Mouse (Mus musculus): ENCODE data around the gene Hoxa13. TPM values are rescaled to one million over a fixed set of nuclear protein-coding genes. Genes with fewer than 3 reads are reported as not detected.

The Hoxa13 gene
- total and polyA plus RNA-seq, 3 experiments = not detected

- DNase-seq (ENCODE audit: low read depth, low spot score) = no peak
- no peak for TF ChIP-seq MAX (IDR thresholded peaks at IDR 0.05; ENCODE audit: low read length)
- TF ChIP-seq RAD21 (IDR thresholded peaks at IDR 0.05; ENCODE audit: low read depth, low read length) = no peak
- TF ChIP-seq MYC (IDR thresholded peaks at IDR 0.05; ENCODE audit: low read depth, low read length) = no peak
- TF ChIP-seq POLR2AphosphoS2 (IDR thresholded peaks at IDR 0.05; ENCODE audit: low read length) = no peak
- TF ChIP-seq CHD2 (IDR thresholded peaks at IDR 0.05; ENCODE audit: low read length) = no peak
- TF ChIP-seq NRF1 (IDR thresholded peaks at IDR 0.05; ENCODE audit: insufficient read depth, low read depth, low read length, poor library complexity, severe bottlenecking) = no peak
- no peak for TF ChIP-seq JUND (IDR thresholded peaks at IDR 0.05; ENCODE audit: low read depth, low read length)
- no peak for TF ChIP-seq MXI1 (IDR thresholded peaks at IDR 0.05; ENCODE audit: low read depth, low read length)
- TF ChIP-seq GATA1 (IDR thresholded peaks at IDR 0.05; ENCODE audit: low read depth, low read length) = no peak
- no peak for TF ChIP-seq CHD1 (IDR thresholded peaks at IDR 0.05; ENCODE audit: low read depth, low read length)
- H3K27me3 ChIP-seq (ENCODE audit: control insufficient read depth in 1 of 2, insufficient read depth in 2 of 2, low read length in 2 of 2) = no peaks in the 10 kb centered on the region
- H3K27ac ChIP-seq (ENCODE audit: control insufficient read depth, low read depth, low read length) = no peak overlapping the region
- H3K36me3 ChIP-seq (ENCODE audit: control insufficient read depth in 1 of 2, insufficient read depth in 2 of 2, low read length in 2 of 2) = no peaks in the 10 kb centered on the region
- H3K4me1 ChIP-seq (ENCODE audit: control insufficient read depth in 1 of 2, insufficient read depth in 2 of 2, low read length in 2 of 2) = no peaks in the 10 kb centered on the region
- H3K79me2 ChIP-seq (ENCODE audit: control insufficient read depth, insufficient read depth, low read length, poor library complexity) = no peaks in the 10 kb centered on the region
- H3K4me3 ChIP-seq (ENCODE audit: control insufficient read depth in 1 of 2, insufficient read depth in 1 of 2, low read depth in 2 of 2, low read length in 2 of 2) = no peak overlapping the region
- no peaks in the 10 kb centered on the region for H3K9me3 ChIP-seq (replicated peaks; ENCODE audit: insufficient read depth, low read length)
- H3K9ac ChIP-seq (ENCODE audit: control insufficient read depth, low read depth, low read length, poor library complexity, severe bottlenecking) = no peak overlapping the region
These were observed 51.0 kb downstream of the Hoxa13 start for GRCm38 (mm10) chr6:52209685-52210046.

- Histone ChIP-seq H3K27ac (ENCODE audit: control insufficient read depth, low read depth, low read length) (no peak overlapping the region), H3K9me3 (replicated peaks; ENCODE audit: insufficient read depth, low read length) (no peaks in the 10 kb centered on the region), H3K4me3 (ENCODE audit: control insufficient read depth in 1 of 2, insufficient read depth in 1 of 2, low read depth in 2 of 2, low read length in 2 of 2) (no peak overlapping the region), H3K27me3 (ENCODE audit: control insufficient read depth in 1 of 2, insufficient read depth in 2 of 2, low read length in 2 of 2) (no peaks in the 10 kb centered on the region), H3K79me2 (ENCODE audit: control insufficient read depth, insufficient read depth, low read length, poor library complexity) (no peaks in the 10 kb centered on the region), H3K9ac (ENCODE audit: control insufficient read depth, low read depth, low read length, poor library complexity, severe bottlenecking) (no peak overlapping the region), H3K36me3 (ENCODE audit: control insufficient read depth in 1 of 2, insufficient read depth in 2 of 2, low read length in 2 of 2) (no peaks in the 10 kb centered on the region), H3K4me1 (ENCODE audit: control insufficient read depth in 1 of 2, insufficient read depth in 2 of 2, low read length in 2 of 2) (no peaks in the 10 kb centered on the region)
- DNase-seq (ENCODE audit: low read depth, low spot score) = no peak
- no peak for TF ChIP-seq ZNF384 (IDR thresholded peaks at IDR 0.05; ENCODE audit: low read depth, low read length)
- TF ChIP-seq JUND (IDR thresholded peaks at IDR 0.05; ENCODE audit: low read depth, low read length) = no peak
- TF ChIP-seq MYB (IDR thresholded peaks at IDR 0.05; ENCODE audit: low read depth, low read length) = no peak
- TF ChIP-seq POLR2AphosphoS2 (IDR thresholded peaks at IDR 0.05; ENCODE audit: low read length) = no peak
- TF ChIP-seq POLR2AphosphoS5 (IDR thresholded peaks at IDR 0.05; ENCODE audit: borderline replicate concordance, low read depth, low read length) = no peak
- TF ChIP-seq MAZ (IDR thresholded peaks at IDR 0.05; ENCODE audit: low read depth, low read length) = no peak
- TF ChIP-seq ELF1 (IDR thresholded peaks at IDR 0.05; ENCODE audit: low read depth, low read length) = no peak
These were observed 51.6 kb downstream of the Hoxa13 start for GRCm38 (mm10) chr6:52208868-52209684.
